Mouse (Mus musculus) left cerebral cortex, adult 2 months (tissue): ENCODE measurements around the gene Olfr933. TPM values are rescaled to one million over a fixed set of nuclear protein-coding genes. Genes with fewer than 3 reads are reported as not detected.
A peak's percentile ranks its signal among the peaks of the same experiment; 100 is the strongest.

Experiments
- DNase-seq, 2 experiments: peaks; one replicate each; pipeline ENCODE4 v3.0.0; 2021 to 2022; ENCODE audit warnings: low spot score in 2 of 2, mixed read lengths in 1 of 2; ENCODE audit errors: extremely low spot score in 1 of 2
- H3K27ac ChIP-seq: fragments of 200-600 bp; 2 replicates; pipeline ENCODE4 v1.8.1; 2022
- H3K4me3 ChIP-seq: fragments of 200-600 bp; 2 replicates; pipeline ENCODE4 v1.8.1; 2022
- CTCF ChIP-seq: fragments of 200-600 bp; IDR thresholded peaks from 2 replicates; pipeline ENCODE4 v1.8.1; 2022; ENCODE audit warnings: antibody characterized with exemption, mild to moderate bottlenecking, moderate library complexity
- intact Hi-C: fragments of 180-260 bp; cut with DNase I; formaldehyde crosslinking; loops from one replicate; pipeline ENCODE4 v1.15.1; 2025
- long read RNA-seq, 2 experiments: library from polyadenylated mRNA; stranded (forward); transcript quantifications; one replicate each; pipeline ENCODE4 v2.0.0; 2021; ENCODE audit warnings: borderline mapping rate in 2 of 2
- total RNA-seq, 2 experiments: library from RNA; stranded (reverse); gene quantifications; 2 replicates each; pipeline ENCODE4 v1.2.3; 2021

Gene Olfr933
- not detected for total RNA-seq
- long read RNA-seq, experiment 1: 0 reads
- long read RNA-seq, experiment 2: 0 reads

- DNase-seq: no peak
- H3K4me3 ChIP-seq: no peak within 1 kb of the TSS
- no peak for TF ChIP-seq CTCF
- intact Hi-C loops: no loop called here
- H3K27ac ChIP-seq: no peak within 1 kb of the TSS
Measured at GRCm38 (mm10) chr9:38972013-38972412, at the start of gene Olfr933. TSS of gene Olfr933 (plus strand) at chr9:38972313.

GRCm38 (mm10) chr9:38929509-38929908, 42.6 kb upstream of the Olfr933 start, which contains the start of gene Olfr930:
TSS of gene Olfr930 (plus strand) at chr9:38929809.
- no peak within 1 kb of the TSS for H3K27ac ChIP-seq
- intact Hi-C loops: no loop called here
- no peak within 1 kb of the TSS for H3K4me3 ChIP-seq
- no peak for TF ChIP-seq CTCF
- DNase-seq: no peak

GRCm38 (mm10) chr9:38953401-38954123, 18.6 kb upstream of the Olfr933 start:
- no peak for TF ChIP-seq CTCF
- Histone ChIP-seq H3K4me3 (no peak overlapping the region), H3K27ac (peak overlapping the region; percentile 59)
- no peak for DNase-seq
- intact Hi-C loops: no loop called here

- peak; percentile 43 for TF ChIP-seq CTCF
- H3K27ac ChIP-seq: peak overlapping the region; percentile 59
- DNase-seq: no peak
- intact Hi-C loops: no loop called here
- no peak overlapping the region for H3K4me3 ChIP-seq
Measured at GRCm38 (mm10) chr9:38954124-38954416, 18.0 kb upstream of the Olfr933 start.

- TF ChIP-seq CTCF: no peak
- Histone ChIP-seq H3K27ac (no peak within 1 kb of the TSS), H3K4me3 (no peak within 1 kb of the TSS)
- intact Hi-C loops: no loop called here
- no peak for DNase-seq
Measured at GRCm38 (mm10) chr9:38988215-38988614, 16.1 kb downstream of the Olfr933 start, which contains the start of gene Olfr934. TSS of gene Olfr934 (minus strand) at chr9:38988315.

GRCm38 (mm10) chr9:38999583-38999982, 27.5 kb downstream of the Olfr933 start, which contains the start of gene Olfr935:
TSS of gene Olfr935 (minus strand) at chr9:38999683.
- Histone ChIP-seq H3K27ac (no peak within 1 kb of the TSS), H3K4me3 (no peak within 1 kb of the TSS)
- no peak for TF ChIP-seq CTCF
- no peak for DNase-seq
- intact Hi-C loops: no loop called here

- H3K4me3 ChIP-seq: no peak within 1 kb of the TSS
- TF ChIP-seq CTCF: no peak
- no peak for DNase-seq
- intact Hi-C loops: no loop called here
- no peak within 1 kb of the TSS for H3K27ac ChIP-seq
Measured at GRCm38 (mm10) chr9:39023277-39023676, 51.2 kb downstream of the Olfr933 start, which contains the start of gene Olfr146. TSS of gene Olfr146 (minus strand) at chr9:39023377.

Other genes starting within 250 kb of the Olfr933 start
- gene Olfr920, start 220.0 kb upstream of the Olfr933 start, total RNA-seq: not detected
- not detected for gene Olfr921, start 199.2 kb upstream of the Olfr933 start, total RNA-seq
- gene Olfr922, start 157.7 kb upstream of the Olfr933 start, total RNA-seq: not detected
- gene Olfr923, start 145.8 kb upstream of the Olfr933 start, total RNA-seq: not detected
- gene Olfr924, start 127.9 kb upstream of the Olfr933 start, total RNA-seq: not detected
- not detected for gene Olfr26, start 117.3 kb upstream of the Olfr933 start, total RNA-seq
- gene Olfr926, start 95.2 kb upstream of the Olfr933 start, total RNA-seq: not detected
- not detected for gene Olfr930, start 42.5 kb upstream of the Olfr933 start, total RNA-seq
- gene Olfr934, start 16.0 kb downstream of the Olfr933 start, total RNA-seq: not detected
- not detected for gene Olfr935, start 27.4 kb downstream of the Olfr933 start, total RNA-seq
- gene Olfr146, start 51.1 kb downstream of the Olfr933 start, total RNA-seq: not detected
- gene Olfr937, start 92.6 kb downstream of the Olfr933 start, total RNA-seq: not detected
- not detected for gene Olfr938, start 106.6 kb downstream of the Olfr933 start, total RNA-seq
- not detected for gene Olfr27, start 155.8 kb downstream of the Olfr933 start, total RNA-seq
- gene Olfr943, start 194.0 kb downstream of the Olfr933 start, total RNA-seq: not detected
- not detected for gene Olfr944, start 229.6 kb downstream of the Olfr933 start, total RNA-seq